Mouse (Mus musculus): ENCODE data around the gene Hoxa10.

Hoxa10 gene

DNA sequence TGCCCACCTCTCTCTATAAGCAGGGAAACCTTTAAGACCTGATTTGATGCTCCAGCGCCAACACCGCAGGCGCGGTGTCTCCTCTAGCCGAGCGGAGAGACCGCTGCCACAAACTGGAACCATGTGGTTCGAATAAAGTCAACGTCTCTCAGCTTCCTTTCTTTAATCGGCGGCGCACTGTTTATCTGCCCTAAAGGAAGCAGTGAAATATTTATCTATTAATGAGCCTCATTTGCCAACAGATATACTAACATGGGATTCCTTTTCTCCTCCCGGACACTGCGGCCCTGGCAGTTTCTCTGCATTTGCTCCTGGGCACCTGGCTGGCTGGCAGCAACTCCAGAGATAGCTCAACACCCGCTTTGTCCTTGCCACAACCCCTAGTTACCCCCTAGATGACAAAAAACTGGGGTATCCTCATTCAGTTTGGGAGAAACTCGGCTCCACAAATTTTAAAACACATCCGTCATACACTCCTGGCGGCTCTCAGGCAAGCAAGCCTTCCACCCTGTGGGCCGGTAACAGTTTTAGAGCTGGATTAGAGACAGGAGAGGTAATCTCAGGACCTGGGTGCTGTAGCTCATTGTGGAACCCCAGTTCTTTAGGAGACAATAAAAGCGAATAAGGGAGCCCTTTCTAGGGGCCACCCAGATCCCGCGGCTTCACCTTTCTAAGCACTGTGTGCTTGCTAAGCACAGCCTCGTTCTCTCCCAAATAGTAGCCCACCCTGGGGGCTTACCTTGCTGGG lies 22.6 kb downstream of the Hoxa10 start:
- no peak for DNase-seq (ENCODE audit: low spot score in 2 of 2)

GRCm38 (mm10) chr6:52217459-52217768 lies 23.2 kb downstream of the Hoxa10 start:
- no peak for DNase-seq (ENCODE audit: low spot score in 2 of 2)

DNA sequence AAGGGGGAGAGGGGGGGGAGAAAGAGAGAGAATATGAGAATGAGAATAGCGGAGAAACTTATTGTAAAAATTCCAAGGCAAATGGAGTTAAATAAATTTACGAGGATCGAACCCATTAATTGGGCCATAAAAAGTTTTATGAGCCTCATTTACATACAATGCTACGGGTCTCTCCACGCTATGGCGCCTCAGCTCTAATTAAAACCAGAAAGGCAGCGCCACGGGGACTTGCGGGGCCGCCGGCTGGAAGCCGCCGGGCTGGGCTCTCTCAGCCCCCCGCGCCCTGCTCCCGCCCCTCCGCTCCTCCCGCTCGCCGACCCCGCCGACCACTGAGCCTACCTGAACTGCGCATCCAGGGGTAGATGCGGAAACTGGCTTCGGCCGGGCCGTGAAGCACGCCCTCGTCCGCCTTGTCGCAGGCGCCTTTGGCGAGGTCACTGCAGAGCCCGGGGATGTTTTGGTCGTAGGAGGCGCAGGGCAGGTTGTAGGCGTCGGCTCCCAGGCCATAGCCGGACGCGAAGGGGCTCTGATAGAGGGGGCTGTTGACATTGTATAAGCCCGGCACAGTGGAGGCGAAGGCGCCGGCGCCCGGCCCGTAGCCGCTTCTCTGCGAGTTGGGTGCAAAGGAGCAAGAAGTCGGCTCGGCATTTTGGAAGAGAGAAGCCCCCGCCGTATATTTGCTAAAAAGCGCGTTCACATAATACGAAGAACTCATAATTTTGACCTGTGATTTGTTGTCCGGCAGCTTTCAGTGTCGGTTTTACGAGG lies 23.8 kb downstream of the Hoxa10 start:
- no peak for DNase-seq (ENCODE audit: low spot score in 2 of 2)

DNA sequence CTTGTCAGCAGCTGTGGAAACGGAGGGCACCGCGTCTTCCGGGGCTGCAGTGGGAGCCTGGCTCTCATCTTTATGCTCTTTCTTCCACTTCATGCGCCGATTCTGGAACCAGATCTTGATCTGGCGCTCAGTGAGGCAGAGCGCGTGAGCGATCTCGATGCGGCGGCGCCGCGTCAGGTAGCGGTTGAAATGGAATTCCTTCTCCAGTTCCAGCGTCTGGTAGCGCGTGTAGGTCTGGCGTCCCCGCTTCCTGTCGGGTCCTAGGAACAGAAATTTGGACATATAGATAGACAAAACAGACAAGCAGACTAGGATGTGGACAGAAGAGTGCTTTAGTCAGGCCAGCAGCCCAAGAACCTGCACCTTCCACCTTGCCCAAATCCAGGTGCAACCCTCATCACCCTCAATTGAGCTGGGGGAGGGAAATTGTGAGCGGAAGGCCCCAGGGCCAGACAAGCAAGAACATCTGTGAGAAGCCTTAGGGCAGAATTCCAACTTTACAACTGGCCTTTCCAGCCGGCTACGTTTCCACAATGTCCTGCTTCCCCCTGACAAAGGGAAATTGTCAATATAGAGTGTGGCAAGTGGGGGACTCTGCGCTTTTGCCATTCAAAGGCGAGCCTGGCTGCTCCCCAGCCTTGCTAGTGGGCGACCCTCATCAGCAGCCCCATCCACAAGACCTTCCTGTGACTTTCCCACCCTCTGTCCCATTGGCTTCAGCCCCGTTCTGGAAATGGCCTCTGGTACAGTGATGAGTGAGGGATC lies 24.7 kb downstream of the Hoxa10 start:
- DNase-seq (ENCODE audit: low spot score in 2 of 2) = peak in 1 of 2 experiments; percentile 4

DNA sequence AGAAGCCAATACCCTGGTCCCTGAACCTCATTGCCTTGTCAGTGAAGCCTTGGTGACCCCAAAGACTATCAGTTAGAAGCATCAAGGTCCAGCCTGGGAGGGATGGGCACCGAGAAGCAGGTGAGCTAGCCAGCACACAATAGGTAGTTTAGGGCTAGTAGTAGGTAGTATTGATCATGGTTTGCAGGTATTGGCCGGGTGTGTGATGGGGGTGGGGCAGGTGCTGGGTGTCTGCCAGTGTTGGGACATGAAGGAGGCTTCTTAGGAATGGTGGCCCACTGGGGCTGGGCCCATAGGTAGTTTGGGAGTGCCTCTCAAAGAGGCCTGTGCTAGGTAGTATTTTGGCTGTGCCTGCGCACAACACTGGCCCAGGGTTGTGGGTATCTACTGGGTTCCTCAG lies 25.6 kb downstream of the Hoxa10 start:
- DNase-seq (ENCODE audit: low spot score in 2 of 2) = no peak

DNA sequence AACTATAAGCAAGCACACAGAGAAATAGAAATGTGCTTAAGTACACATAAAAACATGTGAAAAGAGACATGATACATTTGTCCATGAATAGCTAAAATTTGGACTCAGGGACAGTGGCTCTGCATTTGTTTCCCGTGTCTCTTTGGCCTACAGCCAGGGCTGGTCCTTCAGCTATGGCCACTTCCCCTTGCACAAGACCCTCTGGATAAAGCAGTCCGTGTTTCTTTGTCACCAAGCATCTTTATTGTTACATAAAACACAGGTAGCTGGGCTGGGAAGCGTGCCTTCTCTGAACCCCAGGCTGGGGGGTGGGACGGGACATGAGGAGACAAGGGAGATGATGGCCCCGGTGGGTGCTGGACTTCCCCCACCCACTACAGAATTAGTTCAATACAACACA lies 26.4 kb downstream of the Hoxa10 start:
- DNase-seq (ENCODE audit: low spot score in 2 of 2) = no peak

DNA sequence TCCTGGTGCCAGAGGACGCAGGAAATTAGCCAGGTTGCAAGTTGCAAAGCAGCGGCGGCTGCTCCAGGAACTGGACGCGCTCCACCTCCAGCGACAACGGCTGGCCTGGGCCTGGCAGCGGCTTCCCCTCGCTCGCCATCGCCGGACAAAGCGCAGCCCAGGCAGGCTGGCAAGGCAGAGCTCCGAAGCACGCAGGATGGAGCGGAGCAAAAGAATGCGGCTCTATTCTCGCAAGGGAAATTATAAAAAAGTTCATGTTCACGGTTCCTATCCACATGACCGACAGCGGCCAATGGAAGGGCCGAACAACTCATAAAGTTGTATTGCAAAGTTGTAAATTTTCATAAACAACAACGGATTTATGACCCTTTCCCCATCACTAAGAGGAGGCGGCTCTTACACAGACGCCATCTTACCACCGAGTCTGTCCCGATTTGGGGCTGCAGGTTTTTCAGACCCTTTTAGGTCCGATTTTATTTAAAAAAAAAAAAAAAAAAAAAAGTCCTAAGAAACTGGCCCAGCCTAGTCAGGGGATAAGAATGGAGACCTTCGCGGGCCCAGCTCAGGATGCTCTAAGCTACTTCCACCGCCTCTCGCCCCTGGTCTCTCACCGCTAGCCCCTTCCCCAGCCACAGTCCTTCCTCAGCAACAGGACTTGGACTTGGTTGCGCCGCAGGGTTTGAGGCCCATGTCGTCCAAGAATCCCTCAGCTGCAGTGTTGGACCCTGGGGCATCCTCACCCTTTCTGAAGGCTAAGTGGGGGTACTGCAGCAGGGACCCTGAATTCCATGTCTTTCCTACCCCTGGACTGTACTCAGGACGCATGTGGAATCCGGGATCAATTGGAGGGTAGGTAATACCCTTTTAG lies 27.3 kb downstream of the Hoxa10 start, which contains the start of the genes Hoxa3 and Gm28308:
Hoxa3 (minus strand) TSS at position 218 of the 868 bp plus-strand sequence.
Gm28308 (minus strand) TSS at position 221 of the 868 bp plus-strand sequence.
- no peak for DNase-seq (ENCODE audit: low spot score in 2 of 2)

GRCm38 (mm10) chr6:52212556-52213118 lies 28.0 kb downstream of the Hoxa10 start:
- no peak for DNase-seq (ENCODE audit: low spot score in 2 of 2)

DNA sequence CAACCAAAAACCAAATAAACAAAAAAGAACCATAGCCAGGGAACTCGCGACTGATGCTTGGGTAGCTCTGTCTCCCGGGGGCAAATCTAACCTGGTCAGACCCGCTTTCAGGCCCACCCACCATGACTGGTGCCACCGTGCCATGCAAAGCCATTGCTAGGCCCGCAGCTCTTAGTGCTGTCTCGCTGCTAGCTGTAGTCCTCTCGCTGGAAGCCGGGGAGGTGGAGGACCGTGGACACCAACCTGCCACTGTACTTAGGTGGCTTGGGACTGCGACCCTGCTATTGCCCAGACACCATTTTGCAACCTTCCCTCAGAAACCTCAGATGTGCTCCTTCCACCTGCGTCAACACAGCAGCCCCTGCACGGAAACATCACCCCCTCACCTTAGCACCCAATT lies 28.7 kb downstream of the Hoxa10 start:
- DNase-seq (ENCODE audit: low spot score in 2 of 2) = no peak

DNA sequence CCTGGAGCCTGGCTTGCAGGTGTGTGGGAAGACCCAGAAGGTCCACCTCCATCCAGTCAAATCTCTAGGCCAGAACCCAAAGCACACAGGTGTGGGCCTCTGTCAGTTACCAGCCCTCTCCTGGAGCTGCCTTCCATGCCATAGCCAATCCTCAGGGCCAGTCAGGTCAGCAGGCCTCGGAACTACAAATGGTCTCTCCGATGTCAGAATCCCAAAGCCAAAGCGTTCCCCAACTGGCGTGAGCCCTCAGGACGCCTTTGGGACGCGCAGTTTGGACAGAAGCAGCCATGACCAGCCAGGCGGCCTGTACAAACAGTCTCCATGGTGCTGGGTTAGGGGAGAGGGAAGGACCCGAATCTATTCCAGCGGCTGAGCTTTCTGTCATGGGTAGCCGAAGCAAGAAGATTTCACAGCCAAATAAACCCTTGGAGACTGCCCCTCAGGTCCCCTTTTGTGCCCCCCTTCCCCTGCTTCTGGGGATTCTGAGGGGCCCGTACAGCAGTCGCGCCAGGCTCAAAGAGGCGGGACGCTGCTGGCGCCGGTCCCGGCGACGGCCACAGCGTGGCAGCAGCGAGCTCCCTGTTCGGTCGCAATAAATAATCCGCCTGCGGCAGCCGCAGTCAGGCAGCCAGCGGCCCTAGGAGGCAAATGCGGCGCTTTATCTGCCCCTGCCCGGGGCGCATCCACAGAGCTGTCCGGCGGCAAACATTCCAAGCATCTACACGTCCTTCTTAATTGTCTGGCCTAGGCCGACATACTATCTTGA lies 29.3 kb downstream of the Hoxa10 start:
- DNase-seq (ENCODE audit: low spot score in 2 of 2) = peak; percentile 38 to 65

DNA sequence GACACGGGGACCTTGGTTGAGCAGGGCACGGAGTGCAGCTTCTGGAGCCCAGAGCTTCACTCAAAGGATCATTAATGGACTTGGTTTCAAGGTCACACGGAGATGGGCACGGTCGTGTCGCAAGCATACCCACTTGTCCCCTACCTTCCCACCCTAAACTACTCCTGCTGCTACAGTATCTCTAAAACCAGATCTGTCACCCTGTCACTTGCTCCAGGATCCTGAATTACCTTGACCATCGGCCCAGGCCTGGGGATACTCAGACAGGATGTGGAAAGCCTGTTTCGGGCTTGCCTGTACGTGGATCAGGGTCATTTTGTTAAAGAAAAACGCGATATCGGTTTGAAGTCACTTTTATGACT lies 31.0 kb downstream of the Hoxa10 start:
- no peak for DNase-seq (ENCODE audit: low spot score in 2 of 2)

DNA sequence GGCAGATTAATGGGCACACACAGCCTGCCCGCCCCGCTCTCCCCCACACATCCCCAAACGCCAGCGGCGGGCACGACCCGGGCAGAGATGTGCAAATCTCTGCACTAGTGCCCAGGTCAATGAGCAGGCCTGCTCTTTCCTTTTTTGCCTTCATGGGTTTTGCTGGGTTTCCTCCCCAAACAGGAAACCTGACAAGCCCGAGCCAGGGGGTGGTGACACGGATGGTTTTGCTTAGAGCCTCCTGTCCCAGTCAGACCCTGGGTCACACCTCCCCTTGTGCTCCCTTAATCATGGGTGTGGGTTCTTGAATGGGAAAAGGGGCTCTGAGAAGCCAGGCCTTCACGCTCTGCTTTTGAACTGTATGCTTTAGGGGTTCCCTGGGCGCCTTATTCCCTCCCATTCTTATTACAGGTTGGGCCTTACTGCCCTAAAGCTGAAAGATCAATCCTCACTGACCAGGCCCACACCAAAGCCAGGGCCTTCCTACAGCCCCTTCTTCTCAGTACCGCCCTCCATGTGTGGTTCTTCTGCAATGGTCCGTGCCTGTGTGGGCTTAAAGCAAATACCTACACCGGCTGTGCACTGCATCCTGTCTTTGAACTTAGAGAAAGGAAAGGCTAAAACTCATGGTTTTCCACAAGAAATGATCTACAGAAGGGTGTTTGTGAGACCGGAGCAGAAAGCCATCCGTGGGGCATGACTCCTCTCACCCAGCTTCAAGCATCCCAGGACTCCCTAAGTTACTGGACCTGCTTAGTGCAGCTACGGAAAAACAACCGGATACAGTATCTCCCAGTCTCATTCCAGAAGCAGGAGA lies 31.6 kb downstream of the Hoxa10 start:
- no peak for DNase-seq (ENCODE audit: low spot score in 2 of 2)

DNA sequence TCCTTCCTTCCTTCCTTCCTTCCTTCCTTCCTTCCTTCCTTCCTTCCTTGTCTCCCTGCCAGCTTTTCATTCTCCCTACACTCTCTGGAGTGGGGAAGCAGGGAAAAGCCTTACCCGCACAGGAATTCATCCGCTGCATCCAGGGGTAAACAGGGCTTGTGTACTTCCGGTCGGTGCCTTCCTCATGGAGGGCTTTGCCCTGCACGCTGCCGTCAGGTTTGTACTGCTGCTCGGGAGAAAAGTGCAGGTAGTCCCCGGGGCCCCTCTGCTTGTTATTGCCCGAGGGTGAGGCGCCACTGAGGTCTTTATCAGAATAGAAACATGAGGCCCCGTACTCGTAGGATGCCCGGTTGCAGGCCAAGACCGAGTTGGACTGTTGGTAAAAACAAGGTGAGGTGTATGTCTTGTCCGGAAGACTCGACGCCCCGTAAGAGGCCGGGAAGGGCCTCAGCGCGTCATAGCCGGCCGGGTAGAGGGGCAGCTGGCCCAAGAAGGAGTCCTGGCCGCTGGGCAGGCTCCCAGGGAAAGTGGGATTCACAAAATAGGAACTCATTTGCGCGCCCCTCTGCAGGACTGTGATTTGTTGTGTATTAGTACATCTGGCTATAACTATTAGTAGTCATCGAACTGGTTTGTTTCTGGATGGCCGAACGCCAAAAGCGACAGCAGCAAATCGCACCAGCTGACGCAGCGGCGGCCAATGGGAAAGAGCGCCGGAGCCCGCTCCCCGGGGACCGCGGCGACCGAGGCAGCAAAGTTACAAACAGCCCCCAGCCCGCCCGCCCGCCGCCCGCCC lies 32.4 kb downstream of the Hoxa10 start, which contains the start of gene Hoxa6:
Hoxa6 (minus strand) TSS at position 651 of the 796 bp plus-strand sequence.
- no peak for DNase-seq (ENCODE audit: low spot score in 2 of 2)

- DNase-seq (ENCODE audit: low spot score in 2 of 2) = no peak
These were observed 33.0 kb downstream of the Hoxa10 start for GRCm38 (mm10) chr6:52207684-52207976.

DNA sequence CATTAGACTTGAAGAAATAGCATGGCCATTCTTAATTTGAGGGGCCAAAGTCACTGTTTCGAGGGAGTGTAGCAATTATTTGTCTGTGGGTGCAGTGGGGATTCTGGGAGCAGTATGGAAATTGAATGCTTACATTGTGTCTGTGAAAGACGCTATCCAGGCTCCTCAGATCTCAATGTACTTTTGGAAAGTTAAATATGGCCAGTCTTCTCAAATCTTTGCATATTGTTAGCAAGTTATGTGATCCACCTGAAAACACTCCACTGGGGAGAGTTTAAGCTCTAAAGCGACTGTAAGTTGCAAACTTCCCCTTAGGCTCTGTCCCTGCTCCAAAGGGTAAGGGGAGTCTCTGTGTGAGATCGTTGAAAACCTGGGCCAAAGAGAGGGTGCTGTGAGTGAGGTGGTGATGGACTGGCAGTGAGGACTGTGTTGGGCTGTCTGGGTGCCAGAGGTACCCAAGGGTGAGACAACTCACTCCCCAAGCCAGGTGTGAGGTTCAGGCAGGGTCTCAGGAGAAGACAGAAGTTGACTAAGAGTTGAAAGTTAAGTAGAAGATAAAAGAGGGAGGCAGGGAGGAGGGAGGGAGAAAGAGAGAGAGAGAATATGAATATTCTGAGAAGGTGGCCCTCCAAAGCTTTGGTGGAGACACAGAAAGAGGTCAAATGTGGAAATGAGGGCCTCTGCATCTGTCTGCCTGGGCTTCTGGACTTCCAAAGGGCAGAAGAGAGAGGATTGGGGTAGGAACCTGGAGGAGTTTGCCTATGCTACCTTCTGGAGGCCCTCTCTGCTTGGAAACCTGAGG lies 33.6 kb downstream of the Hoxa10 start:
- no peak for DNase-seq (ENCODE audit: low spot score in 2 of 2)

DNA sequence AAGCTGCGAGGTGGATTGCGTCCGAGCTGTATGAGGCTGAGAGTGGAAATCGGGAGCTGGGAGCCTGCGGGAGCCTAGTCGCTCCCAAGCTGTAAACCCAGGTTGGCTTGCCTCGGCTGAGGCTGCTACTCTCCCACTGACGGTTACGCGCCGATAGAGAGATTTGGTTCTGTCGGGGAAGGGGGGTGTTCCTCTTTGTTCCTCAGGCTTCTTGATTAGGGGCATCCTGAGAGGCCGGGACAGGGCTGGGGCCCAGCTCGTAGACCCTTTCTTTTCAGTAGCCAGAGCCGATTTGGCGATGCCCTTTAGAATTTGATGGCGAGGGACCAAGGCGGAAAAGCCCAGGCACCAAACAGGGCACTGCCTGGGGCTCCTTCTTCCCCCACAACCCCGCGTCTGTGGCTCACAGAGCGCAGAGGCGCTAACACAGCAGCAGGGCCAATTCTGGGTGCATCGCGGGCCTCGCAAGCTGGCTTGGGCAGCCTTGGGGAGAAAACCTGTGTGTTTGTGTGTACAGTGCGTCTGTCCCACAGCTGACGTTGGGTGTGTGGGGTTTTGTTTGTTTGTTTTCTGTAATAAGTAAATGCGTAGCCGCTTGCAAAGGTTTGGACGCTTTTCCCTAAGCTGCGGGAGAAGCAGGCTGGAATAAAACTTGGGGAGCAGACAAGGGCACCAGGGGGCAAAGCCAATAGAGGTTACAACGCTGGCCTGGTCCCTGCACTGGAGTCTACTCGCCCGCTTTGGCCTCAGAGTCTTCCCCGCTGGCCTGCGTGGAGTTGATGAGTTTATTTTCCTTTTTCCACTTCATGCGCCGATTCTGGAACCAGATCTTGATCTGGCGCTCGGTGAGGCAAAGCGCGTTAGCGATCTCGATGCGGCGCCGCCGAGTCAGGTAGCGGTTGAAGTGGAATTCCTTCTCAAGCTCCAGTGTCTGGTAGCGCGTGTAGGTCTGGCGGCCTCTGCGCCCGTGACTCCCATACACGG lies 34.7 kb downstream of the Hoxa10 start:
- no peak for DNase-seq (ENCODE audit: low spot score in 2 of 2)

DNA sequence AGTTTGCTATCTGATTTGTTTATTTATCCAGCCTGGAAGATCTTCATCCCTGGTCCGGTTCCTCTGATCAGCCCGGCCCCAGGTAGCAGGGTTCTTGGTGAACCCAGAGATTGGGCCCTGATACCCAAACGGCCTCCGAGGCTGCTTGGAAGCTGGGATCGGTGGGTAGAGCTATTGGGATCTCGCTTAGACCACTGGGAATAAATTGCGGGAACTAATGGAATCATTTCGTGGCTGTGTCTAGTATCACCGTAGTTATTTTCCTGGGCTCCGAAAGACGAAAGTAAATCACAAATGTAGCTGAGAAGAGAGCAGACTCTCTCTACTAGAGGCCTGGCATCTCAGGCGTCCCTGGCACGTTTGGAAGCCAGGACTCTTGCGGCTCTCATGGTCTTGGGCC lies 35.4 kb downstream of the Hoxa10 start:
- no peak for DNase-seq (ENCODE audit: low spot score in 2 of 2)

Data from right cerebral cortex, adult 2 months (tissue).